Mouse (Mus musculus): Measurements from ENCODE around the gene Rem1.

Rem1 gene

GRCm38 (mm10) chr2:152629239-152629638, 2.5 kb downstream of the Rem1 start:
- no peak for DNase-seq

- no peak for DNase-seq
Observed at GRCm38 (mm10) chr2:152629904-152630303, 3.2 kb downstream of the Rem1 start.

- no peak for DNase-seq
Observed at GRCm38 (mm10) chr2:152633334-152633733, 6.6 kb downstream of the Rem1 start.

- DNase-seq = no peak
Observed at GRCm38 (mm10) chr2:152634311-152634710, 7.6 kb downstream of the Rem1 start.

GRCm38 (mm10) chr2:152636246-152637005, 9.7 kb downstream of the Rem1 start:
- peak; percentile 91 for DNase-seq

- no peak for DNase-seq
Observed at GRCm38 (mm10) chr2:152637006-152637322, 10.2 kb downstream of the Rem1 start.

GRCm38 (mm10) chr2:152637381-152637780, 10.6 kb downstream of the Rem1 start:
- no peak for DNase-seq

- no peak for DNase-seq
Observed at GRCm38 (mm10) chr2:152638865-152639264, 12.1 kb downstream of the Rem1 start.

GRCm38 (mm10) chr2:152639406-152640113, 12.8 kb downstream of the Rem1 start:
- DNase-seq = peak; percentile 81

- DNase-seq = peak; percentile 80
Observed at GRCm38 (mm10) chr2:152652901-152653620, 26.3 kb downstream of the Rem1 start.

- DNase-seq = peak; percentile 39
Observed at GRCm38 (mm10) chr2:152653874-152654715, 27.3 kb downstream of the Rem1 start.

GRCm38 (mm10) chr2:152657398-152657797, 30.6 kb downstream of the Rem1 start:
- peak; percentile 49 for DNase-seq

- no peak for DNase-seq
Observed at GRCm38 (mm10) chr2:152661163-152661562, 34.4 kb downstream of the Rem1 start.

GRCm38 (mm10) chr2:152666191-152666590, 39.4 kb downstream of the Rem1 start:
- peak; percentile 37 for DNase-seq

- peak; percentile 96 for DNase-seq
Observed at GRCm38 (mm10) chr2:152669256-152669638, 42.5 kb downstream of the Rem1 start, which contains the start of gene H13. Gene H13 (plus strand): TSS chr2:152669461.

GRCm38 (mm10) chr2:152669639-152670484, 43.1 kb downstream of the Rem1 start:
- DNase-seq = no peak

- no peak for DNase-seq
Observed at GRCm38 (mm10) chr2:152670983-152671641, 44.4 kb downstream of the Rem1 start.

GRCm38 (mm10) chr2:152671642-152671999, 44.9 kb downstream of the Rem1 start:
- peak; percentile 67 for DNase-seq

- DNase-seq = no peak
Observed at GRCm38 (mm10) chr2:152672166-152672565, 45.4 kb downstream of the Rem1 start.

- DNase-seq = no peak
Observed at GRCm38 (mm10) chr2:152674148-152674547, 47.4 kb downstream of the Rem1 start.

GRCm38 (mm10) chr2:152675252-152675791, 48.6 kb downstream of the Rem1 start:
- no peak for DNase-seq
